Mouse (Mus musculus): ENCODE results near the gene Mmp12. TPM values are rescaled to one million over a fixed set of nuclear protein-coding genes. Genes with fewer than 3 reads are reported as not detected.

Mmp12 gene
- polyA plus RNA-seq, 1 experiment from 2014 or later, result not detected

Other genes starting within 250 kb of the Mmp12 start
- gene Dync2h1, start 159.9 kb upstream of the Mmp12 start, polyA plus RNA-seq (2015; fragmentation: Nextera tagmentation; extraction: Ambion mirVana), result 10.5 and 13.3 TPM in 2 replicates
- 85.6 and 96.5 TPM in 2 replicates for gene Dcun1d5, start 159.9 kb upstream of the Mmp12 start, polyA plus RNA-seq (2015; fragmentation: Nextera tagmentation; extraction: Ambion mirVana)
- 0.45 and 0.56 TPM in 2 replicates for gene Mmp13, start 71.9 kb upstream of the Mmp12 start, polyA plus RNA-seq (2015; fragmentation: Nextera tagmentation; extraction: Ambion mirVana)
- gene Mmp1b, start 43.7 kb downstream of the Mmp12 start, polyA plus RNA-seq (2015; fragmentation: Nextera tagmentation; extraction: Ambion mirVana), result not detected in 2 replicates
- gene Mmp3, start 101.4 kb downstream of the Mmp12 start, polyA plus RNA-seq (2015; fragmentation: Nextera tagmentation; extraction: Ambion mirVana), result not detected in 2 replicates
- gene Mmp10, start 158.0 kb downstream of the Mmp12 start, polyA plus RNA-seq (2015; fragmentation: Nextera tagmentation; extraction: Ambion mirVana), result not detected in 2 replicates
- gene Mmp8, start 214.1 kb downstream of the Mmp12 start, polyA plus RNA-seq (2015; fragmentation: Nextera tagmentation; extraction: Ambion mirVana), result 9.3 and 12.9 TPM in 2 replicates
- gene Mmp27, start 227.0 kb downstream of the Mmp12 start, polyA plus RNA-seq (2015; fragmentation: Nextera tagmentation; extraction: Ambion mirVana), result 0.09 TPM in 1 of 2 replicates, not detected in the other